Mouse (Mus musculus): Measurements from ENCODE around the gene Inpp5f.

DNA sequence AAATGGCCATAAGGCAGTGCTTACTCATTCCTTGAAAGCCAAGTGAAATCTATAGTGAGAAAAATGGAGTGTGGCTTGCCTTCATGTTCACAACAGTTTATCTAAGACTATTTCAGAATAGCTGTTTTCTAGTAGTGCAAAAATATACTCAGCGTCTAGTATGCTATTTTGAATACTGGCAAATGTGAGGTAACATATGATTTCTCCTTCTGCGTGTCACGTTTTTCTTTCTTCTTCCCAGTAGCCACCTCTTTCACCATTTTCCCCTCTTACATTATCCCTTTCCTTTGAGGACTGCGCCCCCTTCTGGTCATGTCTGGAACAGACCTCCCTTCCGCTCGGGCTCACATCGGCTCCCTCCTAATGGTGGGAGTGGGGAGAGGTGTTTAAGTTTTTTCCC, 78.9 kb downstream of the Inpp5f start:
- TF ChIP-seq POLR2AphosphoS2 (IDR thresholded peaks at IDR 0.05; ENCODE audit: insufficient read length, low read depth), result no peak
- TF ChIP-seq MYOG (IDR thresholded peaks at IDR 0.05; ENCODE audit: control insufficient read depth in 1 of 3, insufficient read depth in 1 of 3, insufficient read length in 2 of 3, low read depth in 2 of 3), result no peak
- TF ChIP-seq TCF12 (IDR thresholded peaks at IDR 0.05; ENCODE audit: insufficient read depth, poor library complexity, severe bottlenecking), result no peak
- no peak for TF ChIP-seq CEBPB (IDR thresholded peaks at IDR 0.05; ENCODE audit: insufficient read depth, poor library complexity, severe bottlenecking)

Measured in myocyte (in vitro differentiated cells).